ENCODE assay signal across 19 mouse cellular contexts in the genomic region with DNA sequence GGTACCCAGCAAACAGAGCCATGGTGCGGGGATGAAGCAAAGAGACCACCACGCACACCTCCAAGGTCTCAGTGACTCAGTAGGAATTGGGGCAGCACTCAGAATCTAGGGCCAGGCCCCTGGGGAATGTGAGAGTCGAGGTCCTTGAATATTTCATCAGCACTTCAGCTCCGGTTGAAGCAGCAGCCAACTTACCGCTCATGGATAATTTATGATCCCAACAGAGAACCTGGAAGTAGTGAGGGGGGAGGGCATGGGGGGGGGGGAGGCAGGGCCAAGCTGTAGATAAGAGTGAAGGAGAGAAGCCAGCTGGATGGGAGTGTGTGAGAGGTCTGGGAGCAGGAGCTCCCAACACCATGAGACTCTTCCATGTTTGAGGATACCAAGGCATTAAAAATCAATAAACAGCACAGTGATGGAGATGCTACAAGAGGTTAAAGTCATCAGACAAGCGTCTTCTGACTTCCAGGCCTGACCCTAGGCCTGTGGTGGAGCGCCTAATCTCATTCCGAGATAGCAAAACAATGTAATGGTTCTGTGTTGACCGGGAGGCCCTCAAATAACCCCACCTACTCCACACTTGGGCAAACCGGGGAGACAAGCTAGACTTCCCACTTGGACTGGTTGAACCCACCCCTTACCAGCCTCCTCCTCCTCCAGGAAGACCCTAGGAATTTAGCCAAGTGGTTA. TPM values are rescaled to one million over a fixed set of nuclear protein-coding genes. Genes with fewer than 3 reads are reported as not detected.
DNase-seq lines count a peak whose midpoint lies in the region; ATAC-seq lines count a peak whose summit lies in the region.
"Had no signal": no experiment of that assay in that cellular context is flagged by ENCODE, and none has a peak within 500 bp of the region (broad histone marks: within the 10 kb centered on the region; RNA-seq: fewer than 3 reads in every experiment).

No protein-coding gene starts in this region.

- no peak overlapping the region for H3K4me3 ChIP-seq in embryonic facial prominence, embryonic 14.5 days (ENCODE audit: low read depth, low read length)
- no peak overlapping the region for H3K4me3 ChIP-seq in embryonic facial prominence, embryonic 10.5 days
- no peak overlapping the region for H3K4me3 ChIP-seq in limb, embryonic 15.5 days
- no peak overlapping the region for H3K4me3 ChIP-seq in limb, embryonic 10.5 days
- no peak overlapping the region for H3K4me3 ChIP-seq in heart, embryonic 15.5 days
- H3K4me3 ChIP-seq in stomach, embryonic 14.5 days (ENCODE audit: low read depth, low read length): no peak overlapping the region
- H3K4me3 ChIP-seq: limb, embryonic 12.5 days; neural tube, embryonic 12.5 days had no signal

- no peak overlapping the region for H3K4me2 ChIP-seq in embryonic facial prominence, embryonic 14.5 days (ENCODE audit: low read depth, low read length)
- no peak overlapping the region for H3K4me2 ChIP-seq in limb, embryonic 15.5 days
- H3K4me2 ChIP-seq in heart, embryonic 15.5 days: peak overlapping the region; percentile 44
- H3K4me2 ChIP-seq in stomach, embryonic 14.5 days (replicated peaks; ENCODE audit: low read depth, low read length): no peak overlapping the region
- H3K4me2 ChIP-seq: hindbrain, embryonic 14.5 days; limb, embryonic 12.5 days; neural tube, embryonic 12.5 days had no signal

- WGBS in embryonic facial prominence, embryonic 14.5 days: 77% methylated on average over 10 of the region's 10 CpGs
- WGBS in embryonic facial prominence, embryonic 10.5 days: 87% methylated on average over 10 of the region's 10 CpGs
- WGBS in limb, embryonic 15.5 days: 66% methylated on average over 10 of the region's 10 CpGs
- WGBS in limb, embryonic 10.5 days: 68% methylated on average over 10 of the region's 10 CpGs
- 18% methylated on average over 10 of the region's 10 CpGs for WGBS in heart, embryonic 15.5 days
- 33% methylated on average over 10 of the region's 10 CpGs for WGBS in stomach, embryonic 14.5 days

- peaks cover 9% of the 10 kb centered on the region; the same call in 1 of the 2 replicates for H3K36me3 ChIP-seq in embryonic facial prominence, embryonic 14.5 days (ENCODE audit: control insufficient read depth, insufficient read depth, low read length)
- H3K36me3 ChIP-seq in embryonic facial prominence, embryonic 10.5 days (replicated peaks): peaks cover 9% of the 10 kb centered on the region
- peaks cover 15% of the 10 kb centered on the region for H3K36me3 ChIP-seq in limb, embryonic 15.5 days
- H3K36me3 ChIP-seq in limb, embryonic 10.5 days: peaks cover 14% of the 10 kb centered on the region
- H3K36me3 ChIP-seq in heart, embryonic 15.5 days: peaks cover 4% of the 10 kb centered on the region; the same call in 1 of the 2 replicates
- H3K36me3 ChIP-seq in stomach, embryonic 14.5 days (ENCODE audit: control insufficient read depth, insufficient read depth, low read length): peaks cover 3% of the 10 kb centered on the region
- H3K36me3 ChIP-seq: neural tube, embryonic 12.5 days had no signal

- H3K9me3 ChIP-seq in embryonic facial prominence, embryonic 14.5 days (ENCODE audit: control insufficient read depth, low read length): no peaks in the 10 kb centered on the region
- H3K9me3 ChIP-seq in embryonic facial prominence, embryonic 10.5 days: no peaks in the 10 kb centered on the region
- no peaks in the 10 kb centered on the region for H3K9me3 ChIP-seq in limb, embryonic 15.5 days
- no peaks in the 10 kb centered on the region for H3K9me3 ChIP-seq in limb, embryonic 10.5 days (replicated peaks)
- H3K9me3 ChIP-seq in heart, embryonic 15.5 days (replicated peaks): no peaks in the 10 kb centered on the region
- no peaks in the 10 kb centered on the region for H3K9me3 ChIP-seq in stomach, embryonic 14.5 days (ENCODE audit: control insufficient read depth, low read depth, low read length)
- H3K9me3 ChIP-seq: limb, embryonic 12.5 days; neural tube, embryonic 12.5 days had no signal

- no peak overlapping the region for H3K9ac ChIP-seq in embryonic facial prominence, embryonic 14.5 days (ENCODE audit: low read depth, low read length)
- H3K9ac ChIP-seq in limb, embryonic 15.5 days: no peak overlapping the region
- no peak overlapping the region for H3K9ac ChIP-seq in heart, embryonic 15.5 days
- H3K9ac ChIP-seq in stomach, embryonic 14.5 days (replicated peaks; ENCODE audit: low read depth, low read length): no peak overlapping the region
- H3K9ac ChIP-seq: hindbrain, embryonic 14.5 days; limb, embryonic 12.5 days; liver, postnatal 0 days; neural tube, embryonic 12.5 days had no signal

- 0 out of 2 replicates have a peak overlapping the region, but pooled peaks have one; percentile 28 for H3K27ac ChIP-seq in embryonic facial prominence, embryonic 14.5 days (replicated peaks; ENCODE audit: low read depth, low read length)
- no peak overlapping the region for H3K27ac ChIP-seq in embryonic facial prominence, embryonic 10.5 days (replicated peaks)
- peak overlapping the region; percentile 64 for H3K27ac ChIP-seq in limb, embryonic 15.5 days
- no peak overlapping the region for H3K27ac ChIP-seq in limb, embryonic 10.5 days
- H3K27ac ChIP-seq in heart, embryonic 15.5 days: peak overlapping the region; percentile 96
- peak overlapping the region; percentile 61; the same call in 1 of the 2 replicates for H3K27ac ChIP-seq in stomach, embryonic 14.5 days (ENCODE audit: low read length)
- H3K27ac ChIP-seq: hindbrain, embryonic 14.5 days; limb, embryonic 12.5 days; neural tube, embryonic 12.5 days had no signal

- ATAC-seq in embryonic facial prominence, embryonic 14.5 days (ENCODE audit: low read depth): no peak
- ATAC-seq in limb, embryonic 15.5 days (ENCODE audit: insufficient number of reproducible peaks, low FRiP score, low TSS enrichment, low read depth): no peak
- ATAC-seq in heart, embryonic 15.5 days (replicated peaks; ENCODE audit: insufficient number of reproducible peaks, insufficient read depth, low FRiP score, low read depth): peak; percentile 38
- ATAC-seq in stomach, embryonic 14.5 days (ENCODE audit: insufficient number of reproducible peaks, insufficient read depth, low FRiP score, low read depth): 0 out of 2 replicates have a peak, but pooled peaks have one; percentile 16
- ATAC-seq: activated CD4-positive, CD25-positive, alpha-beta regulatory T cell, adult 4 months; forebrain, embryonic 16.5 days; liver, postnatal 0 days; midbrain, embryonic 16.5 days had no signal

- H3K4me1 ChIP-seq in embryonic facial prominence, embryonic 14.5 days (ENCODE audit: control insufficient read depth, insufficient read depth, low read length): no peaks in the 10 kb centered on the region
- H3K4me1 ChIP-seq in embryonic facial prominence, embryonic 10.5 days: peaks cover 32% of the 10 kb centered on the region
- H3K4me1 ChIP-seq in limb, embryonic 15.5 days: peaks cover 26% of the 10 kb centered on the region
- H3K4me1 ChIP-seq in limb, embryonic 10.5 days: peaks cover 32% of the 10 kb centered on the region
- peaks cover 66% of the 10 kb centered on the region for H3K4me1 ChIP-seq in heart, embryonic 15.5 days (replicated peaks)
- peaks cover 33% of the 10 kb centered on the region; the same call in 1 of the 2 replicates for H3K4me1 ChIP-seq in stomach, embryonic 14.5 days (ENCODE audit: control insufficient read depth, insufficient read depth, low read length)

- DNase-seq in embryonic facial prominence, embryonic 14.5 days (ENCODE audit: low spot score): no peak
- no peak for DNase-seq in embryonic facial prominence, embryonic 10.5 days (ENCODE audit: low spot score)
- DNase-seq in limb, embryonic 10.5 days (ENCODE audit: low spot score): no peak
- no peak for DNase-seq in gastrocnemius, adult 8-10 months (ENCODE audit: low spot score in 2 of 2)
- no peak for DNase-seq in embryo, embryonic 9.5 days (ENCODE audit: extremely low spot score)
- DNase-seq: cerebellum, postnatal 14 days; gastrocnemius, postnatal 25 days; liver, postnatal 0 days; thymus, postnatal 36 days had no signal

- H3K27me3 ChIP-seq in embryonic facial prominence, embryonic 14.5 days (replicated peaks; ENCODE audit: control insufficient read depth, insufficient read depth, low read length): no peaks in the 10 kb centered on the region
- no peaks in the 10 kb centered on the region; the same call in 1 of the 2 replicates for H3K27me3 ChIP-seq in embryonic facial prominence, embryonic 10.5 days (replicated peaks; ENCODE audit: low read depth, poor library complexity, severe bottlenecking)
- no peaks in the 10 kb centered on the region for H3K27me3 ChIP-seq in limb, embryonic 15.5 days
- H3K27me3 ChIP-seq in limb, embryonic 10.5 days (ENCODE audit: low read depth, poor library complexity, severe bottlenecking): 0 out of 2 replicates have a peak, but pooled peaks cover 4% of the 10 kb centered on the region
- H3K27me3 ChIP-seq in heart, embryonic 15.5 days: no peaks in the 10 kb centered on the region
- no peaks in the 10 kb centered on the region for H3K27me3 ChIP-seq in stomach, embryonic 14.5 days (ENCODE audit: control insufficient read depth, insufficient read depth, low read length)
- H3K27me3 ChIP-seq: limb, embryonic 12.5 days; neural tube, embryonic 12.5 days had no signal

RNA-seq across cellular contexts. Expression of a gene that starts 6.0 kb away (rescaled TPM):
- polyA plus RNA-seq in embryonic facial prominence, embryonic 14.5 days (2014; fragmentation: Nextera tagmentation; extraction: Ambion mirVana): 107 and 116 TPM in 2 replicates
- 45.8 and 52.6 TPM in 2 replicates for polyA plus RNA-seq in embryonic facial prominence, embryonic 10.5 days (2016; fragmentation: Nextera tagmentation; extraction: Ambion mirVana)
- 305 and 309 TPM in 2 replicates for polyA plus RNA-seq in limb, embryonic 15.5 days (2015; fragmentation: Nextera tagmentation; extraction: Ambion mirVana)
- polyA plus RNA-seq in limb, embryonic 10.5 days (2016; fragmentation: Nextera tagmentation; extraction: Ambion mirVana): 35.6 and 41.8 TPM in 2 replicates
- 117 and 140 TPM in 2 replicates for polyA plus RNA-seq in heart, embryonic 15.5 days (2015; fragmentation: Nextera tagmentation; extraction: Ambion mirVana)
- polyA plus RNA-seq in stomach, embryonic 14.5 days (2014; fragmentation: Nextera tagmentation; extraction: Ambion mirVana): 131 and 139 TPM in 2 replicates
- total RNA-seq in gastrocnemius, adult 8-10 months (2022): 10 to 100 TPM; 52.8 to 86.6 (median 56.6) TPM

RNA-seq across cellular contexts. Expression of a gene that starts 11.0 kb away (rescaled TPM):
- 92.8 and 100 TPM in 2 replicates for polyA plus RNA-seq in embryonic facial prominence, embryonic 14.5 days (2014; fragmentation: Nextera tagmentation; extraction: Ambion mirVana)
- 34.1 and 34.9 TPM in 2 replicates for polyA plus RNA-seq in embryonic facial prominence, embryonic 10.5 days (2016; fragmentation: Nextera tagmentation; extraction: Ambion mirVana)
- polyA plus RNA-seq in limb, embryonic 15.5 days (2015; fragmentation: Nextera tagmentation; extraction: Ambion mirVana): 107 and 114 TPM in 2 replicates
- 33.9 and 45.3 TPM in 2 replicates for polyA plus RNA-seq in limb, embryonic 10.5 days (2016; fragmentation: Nextera tagmentation; extraction: Ambion mirVana)
- polyA plus RNA-seq in heart, embryonic 15.5 days (2015; fragmentation: Nextera tagmentation; extraction: Ambion mirVana): 48.3 and 63.1 TPM in 2 replicates
- 68.0 and 68.9 TPM in 2 replicates for polyA plus RNA-seq in stomach, embryonic 14.5 days (2014; fragmentation: Nextera tagmentation; extraction: Ambion mirVana)
- total RNA-seq in gastrocnemius, adult 8-10 months (2022): 1 to 10 TPM; 1.5 to 3.5 (median 2.3) TPM
- total RNA-seq: MEL had no signal
- polyA plus RNA-seq: activated CD4-positive, CD25-positive, alpha-beta regulatory T cell, adult 4 months had no signal

RNA-seq across cellular contexts. Expression of a gene that starts 11.9 kb away (rescaled TPM):
- 208 TPM in 2 replicates for polyA plus RNA-seq in embryonic facial prominence, embryonic 14.5 days (2014; fragmentation: Nextera tagmentation; extraction: Ambion mirVana)
- 61.4 and 67.0 TPM in 2 replicates for polyA plus RNA-seq in embryonic facial prominence, embryonic 10.5 days (2016; fragmentation: Nextera tagmentation; extraction: Ambion mirVana)
- polyA plus RNA-seq in limb, embryonic 15.5 days (2015; fragmentation: Nextera tagmentation; extraction: Ambion mirVana): 210 and 239 TPM in 2 replicates
- polyA plus RNA-seq in limb, embryonic 10.5 days (2016; fragmentation: Nextera tagmentation; extraction: Ambion mirVana): 67.6 and 89.5 TPM in 2 replicates
- polyA plus RNA-seq in heart, embryonic 15.5 days (2015; fragmentation: Nextera tagmentation; extraction: Ambion mirVana): 86.3 and 119 TPM in 2 replicates
- 106 and 108 TPM in 2 replicates for polyA plus RNA-seq in stomach, embryonic 14.5 days (2014; fragmentation: Nextera tagmentation; extraction: Ambion mirVana)
- total RNA-seq in gastrocnemius, adult 8-10 months (2022): 1 to 10 TPM; 1.1 to 3.3 (median 2.9) TPM
- polyA plus RNA-seq: activated CD4-positive, CD25-positive, alpha-beta regulatory T cell, adult 4 months had no signal

RNA-seq across cellular contexts. Expression of a gene that starts 38.0 kb away (rescaled TPM):
- polyA plus RNA-seq in embryonic facial prominence, embryonic 14.5 days (2014; fragmentation: Nextera tagmentation; extraction: Ambion mirVana): 108 and 127 TPM in 2 replicates
- polyA plus RNA-seq in embryonic facial prominence, embryonic 10.5 days (2016; fragmentation: Nextera tagmentation; extraction: Ambion mirVana): 150 and 156 TPM in 2 replicates
- 137 and 141 TPM in 2 replicates for polyA plus RNA-seq in limb, embryonic 15.5 days (2015; fragmentation: Nextera tagmentation; extraction: Ambion mirVana)
- 149 and 173 TPM in 2 replicates for polyA plus RNA-seq in limb, embryonic 10.5 days (2016; fragmentation: Nextera tagmentation; extraction: Ambion mirVana)
- 90.2 and 104 TPM in 2 replicates for polyA plus RNA-seq in heart, embryonic 15.5 days (2015; fragmentation: Nextera tagmentation; extraction: Ambion mirVana)
- 121 and 126 TPM in 2 replicates for polyA plus RNA-seq in stomach, embryonic 14.5 days (2014; fragmentation: Nextera tagmentation; extraction: Ambion mirVana)
- 1 to 10 TPM; 6.2 to 8.4 (median 7.7) TPM for total RNA-seq in gastrocnemius, adult 8-10 months (2022)

RNA-seq across cellular contexts. Expression of a gene that starts 38.1 kb away (rescaled TPM):
- 0.55 and 0.84 TPM in 2 replicates for polyA plus RNA-seq in embryonic facial prominence, embryonic 14.5 days (2014; fragmentation: Nextera tagmentation; extraction: Ambion mirVana)
- 0.75 and 0.98 TPM in 2 replicates for polyA plus RNA-seq in embryonic facial prominence, embryonic 10.5 days (2016; fragmentation: Nextera tagmentation; extraction: Ambion mirVana)
- polyA plus RNA-seq in limb, embryonic 15.5 days (2015; fragmentation: Nextera tagmentation; extraction: Ambion mirVana): 0.64 and 0.70 TPM in 2 replicates
- 0.63 and 0.69 TPM in 2 replicates for polyA plus RNA-seq in limb, embryonic 10.5 days (2016; fragmentation: Nextera tagmentation; extraction: Ambion mirVana)
- 0.33 and 0.42 TPM in 2 replicates for polyA plus RNA-seq in heart, embryonic 15.5 days (2015; fragmentation: Nextera tagmentation; extraction: Ambion mirVana)
- polyA plus RNA-seq in stomach, embryonic 14.5 days (2014; fragmentation: Nextera tagmentation; extraction: Ambion mirVana): 0.52 and 0.64 TPM in 2 replicates
- total RNA-seq in gastrocnemius, adult 8-10 months (2022): under 1 TPM; 0.13 to 0.39 (median 0.33) TPM
- polyA plus RNA-seq: activated CD4-positive, CD25-positive, alpha-beta regulatory T cell, adult 4 months had no signal

Comparison
In these comparisons a context has a peak if more than half of its experiments do, and no peak if none do; other contexts are left out.
1. H3K27ac ChIP-seq: peak in embryonic facial prominence, embryonic 14.5 days (single experiment), limb, embryonic 15.5 days (single experiment), heart, embryonic 15.5 days (single experiment) and stomach, embryonic 14.5 days (single experiment); none in embryonic facial prominence, embryonic 10.5 days (single experiment) and limb, embryonic 10.5 days (single experiment).
2. ATAC-seq: peak in heart, embryonic 15.5 days (single experiment) and stomach, embryonic 14.5 days (single experiment); none in embryonic facial prominence, embryonic 14.5 days (single experiment) and limb, embryonic 15.5 days (single experiment).